Mouse (Mus musculus) C2C12 (cell line): ENCODE measurements around the gene Timm8b.

Experiments used
- CTCF ChIP-seq: IDR thresholded peaks from one replicate; pipeline ENCODE4 v1.5.1; 2011; ENCODE audit not compliant: control insufficient read depth, insufficient read depth, insufficient read length
- MYOD1 ChIP-seq: IDR thresholded peaks from one replicate; pipeline ENCODE4 v1.6.1; 2011; ENCODE audit warnings: low read depth; ENCODE audit not compliant: control insufficient read depth, insufficient read length
- MYOG ChIP-seq: IDR thresholded peaks from one replicate; pipeline ENCODE4 v1.6.1; 2011; ENCODE audit not compliant: control insufficient read depth, insufficient read length; ENCODE audit errors: extremely low read depth
- USF1 ChIP-seq: IDR thresholded peaks from one replicate; pipeline ENCODE4 v1.6.1; 2011; ENCODE audit warnings: low read depth, mild to moderate bottlenecking, control low read depth, moderate library complexity

DNA sequence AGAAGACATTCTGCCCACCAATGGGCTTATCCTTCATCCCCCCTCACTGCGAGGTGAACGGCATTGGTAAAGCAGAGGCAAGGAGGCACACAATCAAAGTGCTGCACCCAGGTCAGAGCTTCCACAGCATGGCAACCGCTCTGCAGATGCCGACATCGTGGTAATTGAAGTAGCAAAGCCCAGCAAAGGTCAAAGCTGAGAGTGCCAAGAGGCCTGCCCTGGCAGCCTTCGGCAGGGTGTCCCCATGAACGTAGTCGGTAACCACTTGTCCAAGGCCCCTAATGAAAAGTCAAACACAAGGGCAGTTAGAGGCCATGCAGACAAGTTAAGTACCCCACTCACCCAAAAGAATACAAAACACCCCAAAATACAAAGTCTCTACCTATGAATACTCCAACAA is 6.7 kb upstream of the Timm8b start:
- no peak for TF ChIP-seq CTCF
- TF ChIP-seq MYOD1: no peak
- TF ChIP-seq USF1: no peak
- no peak for TF ChIP-seq MYOG
